Mouse (Mus musculus) adrenal gland, adult 2 months (tissue): ENCODE measurements at regions not wholly inside any gene's neighbourhood (a gene's known extent, or its start where the extent isn't known, plus 50 kb on each side); places are given as distances from the start of the nearest gene placed in this dataset.
"Not testable (repeated sequence)": the region's sequence is repeated elsewhere in the genome, so short reads cannot be mapped to it uniquely, and the experiment has no call there.

Source experiments
- DNase-seq: peaks from one replicate; pipeline ENCODE4 v3.0.0; 2021

- no peak for DNase-seq
Observed at GRCm38 (mm10) chr3:130828346-130828745, 98.1 kb upstream of the Rpl34 start.

GRCm38 (mm10) chr3:130827934-130828333 lies 97.7 kb upstream of the Rpl34 start:
- no peak for DNase-seq

- DNase-seq, result no peak
Observed at GRCm38 (mm10) chr3:130827021-130827420, 96.8 kb upstream of the Rpl34 start.

GRCm38 (mm10) chr3:130819837-130820098 lies 89.6 kb upstream of the Rpl34 start:
- DNase-seq, result no peak

- DNase-seq, result no peak
Observed at GRCm38 (mm10) chr3:130819031-130819836, 89.0 kb upstream of the Rpl34 start.

GRCm38 (mm10) chr3:130818467-130819030 lies 88.4 kb upstream of the Rpl34 start:
- DNase-seq, result peak; percentile 86

- peak; percentile 28 for DNase-seq
Observed at GRCm38 (mm10) chr3:130809696-130810665, 79.8 kb upstream of the Rpl34 start.

GRCm38 (mm10) chr3:130805345-130805744 lies 75.1 kb upstream of the Rpl34 start:
- no peak for DNase-seq

- peak; percentile 52 for DNase-seq
Observed at GRCm38 (mm10) chr3:130804327-130804662, 74.1 kb upstream of the Rpl34 start.

- peak; percentile 60 for DNase-seq
Observed at GRCm38 (mm10) chr3:130803591-130804326, 73.6 kb upstream of the Rpl34 start.

GRCm38 (mm10) chr3:130800016-130800415 lies 69.8 kb upstream of the Rpl34 start:
- no peak for DNase-seq

GRCm38 (mm10) chr3:130797956-130798355 lies 67.8 kb upstream of the Rpl34 start:
- DNase-seq, result not testable (repeated sequence)

- no peak for DNase-seq
Observed at GRCm38 (mm10) chr3:130796531-130796930, 66.3 kb upstream of the Rpl34 start.

- DNase-seq, result no peak
Observed at GRCm38 (mm10) chr3:130795396-130795795, 65.2 kb upstream of the Rpl34 start.

- DNase-seq, result no peak
Observed at GRCm38 (mm10) chr3:130794142-130794925, 64.1 kb upstream of the Rpl34 start.

GRCm38 (mm10) chr3:130780706-130781240 lies 50.6 kb upstream of the Rpl34 start:
- no peak for DNase-seq
